Mouse (Mus musculus): ENCODE data around the gene Mymk.

Mymk gene

DNA sequence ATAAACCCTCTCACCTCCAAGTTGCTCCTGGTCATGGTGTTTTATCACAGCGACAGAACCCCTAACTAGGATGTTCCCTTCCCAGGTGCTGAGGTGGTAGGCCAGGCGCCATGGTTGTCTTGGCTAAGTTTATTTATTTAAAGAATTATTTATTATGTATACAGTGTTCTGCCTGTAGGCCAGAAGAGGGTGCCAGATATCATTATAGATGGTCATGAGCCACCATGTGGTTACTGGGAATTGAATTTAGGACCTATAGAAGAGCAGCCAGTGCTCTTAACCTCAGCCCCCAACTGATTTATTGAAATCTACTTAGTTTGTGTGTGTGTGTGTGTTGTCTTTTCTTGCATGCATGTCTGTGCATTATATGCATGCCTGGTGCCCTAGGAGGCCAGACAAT, 39.6 kb downstream of the Mymk start:
- DNase-seq (ENCODE audit: low spot score), result no peak

- DNase-seq (ENCODE audit: low spot score), result no peak
Measured at GRCm38 (mm10) chr2:27028437-27029015, 43.5 kb downstream of the Mymk start.

- DNase-seq (ENCODE audit: low spot score), result peak; percentile 56
Measured at GRCm38 (mm10) chr2:27027618-27028436, 44.2 kb downstream of the Mymk start, which contains the start of gene Slc2a6. Gene Slc2a6, minus strand, starts transcription at chr2:27027998.

DNA sequence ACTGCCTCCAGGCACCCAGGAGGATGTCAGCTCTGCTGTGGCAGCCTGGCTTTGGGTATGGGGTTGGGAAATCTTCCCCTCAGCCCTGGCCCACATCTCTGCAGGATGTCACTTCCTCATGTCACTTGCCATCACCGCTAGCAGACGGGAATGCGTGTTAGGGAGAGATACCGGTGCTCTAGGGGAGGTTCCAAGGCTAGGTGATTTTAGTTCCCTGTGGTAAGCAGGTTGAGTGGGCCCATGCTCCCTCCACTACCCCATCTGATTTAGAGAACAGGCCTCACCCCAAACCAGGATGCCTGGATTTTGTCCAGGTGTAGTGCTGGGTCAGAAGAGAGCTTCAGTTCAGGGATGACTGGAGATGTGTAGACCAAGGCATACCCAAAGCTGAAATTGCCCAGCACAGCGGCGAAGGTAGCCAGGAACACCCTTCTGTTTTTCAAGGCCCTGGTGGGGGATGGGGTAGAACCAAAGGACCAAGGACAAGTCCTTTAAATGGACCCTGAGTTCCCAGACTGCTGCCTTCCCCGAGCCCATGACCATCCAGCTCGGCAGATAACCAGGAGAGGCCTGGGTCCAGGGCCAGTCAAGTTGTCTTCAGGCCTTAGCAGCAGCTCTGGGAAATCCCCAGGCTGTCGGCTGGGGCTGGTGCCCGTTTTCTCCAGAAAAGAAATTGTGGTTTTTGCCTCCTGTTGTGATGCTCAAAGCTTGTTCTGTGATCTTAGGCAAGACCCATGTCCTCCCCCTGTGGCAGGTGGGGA, 44.9 kb downstream of the Mymk start:
- no peak for DNase-seq (ENCODE audit: low spot score)

DNA sequence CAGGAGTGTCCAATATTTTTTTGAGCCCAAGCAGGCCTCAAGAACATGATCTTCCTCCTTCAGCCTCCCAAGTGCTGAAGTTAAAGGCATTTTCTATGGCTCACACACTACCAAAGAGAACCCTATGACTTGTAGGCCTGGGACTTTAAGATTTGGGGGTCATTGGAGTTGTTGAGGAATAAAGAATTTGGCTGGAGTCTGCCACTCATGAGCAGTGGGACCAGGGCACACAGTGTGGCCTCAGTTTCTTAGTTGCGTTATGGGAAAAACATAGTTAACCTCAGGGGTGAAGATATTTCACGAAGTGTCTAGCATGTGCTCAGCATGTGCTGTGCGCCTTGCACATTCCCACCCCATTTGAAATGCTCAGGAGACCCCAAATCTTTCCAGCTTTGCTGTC, 45.6 kb downstream of the Mymk start:
- DNase-seq (ENCODE audit: low spot score), result no peak

- no peak for DNase-seq (ENCODE audit: low spot score)
Measured at GRCm38 (mm10) chr2:27025545-27025944, 46.4 kb downstream of the Mymk start.

DNA sequence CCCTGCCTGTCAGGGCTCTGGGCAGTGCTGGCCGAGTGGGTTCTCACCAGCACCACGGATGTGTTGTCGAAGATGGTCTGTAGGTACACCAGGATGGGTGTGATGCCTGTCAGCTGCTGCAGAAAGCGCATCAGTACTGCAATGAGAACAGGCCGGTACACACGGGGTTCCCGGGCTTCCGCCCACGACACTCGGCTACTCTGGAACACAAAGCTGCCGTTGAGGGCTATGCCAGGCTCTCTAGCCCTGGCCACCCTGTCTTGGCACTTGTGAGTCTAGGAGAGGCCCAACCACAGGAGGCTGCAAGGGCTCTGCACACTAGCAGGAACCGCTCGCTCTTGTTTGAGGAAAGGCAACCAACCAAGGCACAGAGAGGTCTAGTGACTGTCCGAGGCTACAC, 47.8 kb downstream of the Mymk start:
- DNase-seq (ENCODE audit: low spot score), result no peak

DNA sequence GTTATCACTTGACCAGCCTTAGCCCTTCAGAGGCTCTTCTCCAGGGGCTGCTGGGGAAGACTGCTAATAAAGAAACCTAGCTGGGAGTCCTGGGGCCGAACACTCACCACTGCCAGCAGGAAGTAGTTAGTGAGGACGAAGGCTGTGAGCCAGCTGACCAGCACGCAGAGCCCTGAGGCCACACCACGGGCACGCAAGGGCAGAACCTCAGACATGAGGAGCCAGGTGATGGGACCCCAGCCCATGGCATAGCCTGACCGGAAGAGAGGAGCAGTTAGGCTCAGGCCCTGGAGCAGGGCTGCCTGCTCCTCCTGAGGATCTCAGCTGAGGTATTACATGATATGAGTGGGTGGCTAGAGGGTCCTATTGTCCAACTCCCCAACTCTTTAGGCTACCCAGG, 49.4 kb downstream of the Mymk start:
- no peak for DNase-seq (ENCODE audit: low spot score)

DNA sequence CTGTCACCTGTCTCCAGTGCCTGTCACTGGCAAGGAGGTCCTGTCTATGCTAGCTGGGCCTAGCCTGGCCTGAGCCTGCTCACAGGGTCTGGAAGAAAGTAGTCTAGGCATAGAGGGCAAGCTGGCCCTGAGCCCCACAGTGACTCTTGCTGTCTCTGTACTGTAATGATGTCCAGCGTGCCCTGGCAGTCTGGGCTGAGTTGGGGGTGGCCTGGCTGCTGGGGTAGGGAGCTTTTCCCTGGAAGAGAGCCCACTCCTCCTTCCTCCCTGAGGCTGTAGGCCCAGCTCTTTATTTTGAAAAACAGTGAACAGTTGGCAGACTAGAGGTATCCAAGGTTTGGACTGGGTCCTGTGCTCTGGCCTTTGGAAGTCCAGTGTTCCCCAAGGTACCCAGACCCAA, 50.9 kb downstream of the Mymk start:
- DNase-seq (ENCODE audit: low spot score), result no peak

DNA sequence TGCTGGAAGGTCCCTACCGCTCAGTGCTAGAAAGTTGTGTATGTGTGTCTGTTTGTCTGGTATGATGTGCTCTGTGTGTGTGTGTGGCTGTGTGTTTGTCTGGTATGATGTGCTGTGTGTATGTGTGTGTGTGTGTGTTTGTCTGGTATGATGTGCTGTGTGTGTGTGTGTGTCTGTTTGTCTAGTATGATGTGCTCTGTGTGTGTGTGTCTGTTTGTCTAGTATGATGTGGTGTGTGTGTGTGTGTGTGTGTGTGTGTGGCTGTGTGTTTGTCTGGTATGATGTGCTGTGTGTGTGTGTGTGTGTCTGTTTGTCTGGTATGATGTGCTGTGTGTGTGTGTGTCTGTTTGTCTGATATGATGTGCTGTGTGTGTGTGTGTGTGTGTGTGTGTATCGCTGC, 52.4 kb downstream of the Mymk start:
- DNase-seq (ENCODE audit: low spot score), result no peak

- no peak for DNase-seq (ENCODE audit: low spot score)
Measured at GRCm38 (mm10) chr2:27017802-27018201, 54.2 kb downstream of the Mymk start.

Data from ovary, postnatal 10 days (tissue).